Mouse (Mus musculus) cerebellum, adult 11 months (tissue): Measurements from ENCODE around the gene Tmem39a.

Source experiments
- DNase-seq: peaks from one replicate; pipeline ENCODE4 v3.0.0; 2022

The Tmem39a gene

GRCm38 (mm10) chr16:38637085-38637484 is 78.6 kb downstream of the Tmem39a start:
- DNase-seq, result no peak
